Comparison of ENCODE assay signal across 8 mouse cellular contexts in genomic region chr4:136239622-136240021, GRCm38 (mm10). TPM values are rescaled to one million over a fixed set of nuclear protein-coding genes. Genes with fewer than 3 reads are reported as not detected.
DNase-seq lines count a peak whose midpoint lies in the region; ATAC-seq and TF ChIP-seq lines count a peak whose summit lies in the region.
"Had no signal": no experiment of that assay in that cellular context is flagged by ENCODE, and none has a peak within 500 bp of the region (broad histone marks: within the 10 kb centered on the region; RNA-seq: fewer than 3 reads in every experiment).

No protein-coding gene starts in this region.

- no peak overlapping the region for H3K27ac ChIP-seq in spleen, adult 2 months (ENCODE audit: insufficient read depth, low read length)
- H3K27ac ChIP-seq: midbrain, embryonic 12.5 days had no signal

- peaks cover 25% of the 10 kb centered on the region for H3K4me1 ChIP-seq in megakaryocyte, embryonic 14.5 days
- no peaks in the 10 kb centered on the region; the same call in 1 of the 2 replicates for H3K4me1 ChIP-seq in spleen, adult 2 months (ENCODE audit: control insufficient read depth, insufficient read depth, insufficient read length)

- TF ChIP-seq CTCF in spleen, adult 2 months (IDR thresholded peaks at IDR 0.05; ENCODE audit: extremely low read depth, insufficient read depth, insufficient read length, insufficient replicate concordance): peak; percentile 66; the same call in 1 of the 2 replicates

- H3K9me3 ChIP-seq in megakaryocyte, embryonic 14.5 days: peaks cover 10% of the 10 kb centered on the region

- no peaks in the 10 kb centered on the region for H3K36me3 ChIP-seq in megakaryocyte, embryonic 14.5 days (replicated peaks; ENCODE audit: low read length)
- H3K36me3 ChIP-seq in spleen, adult 2 months (ENCODE audit: control insufficient read depth, insufficient read depth, low read length): no peaks in the 10 kb centered on the region
- H3K36me3 ChIP-seq: midbrain, embryonic 12.5 days had no signal

- WGBS in spleen, adult 2 months: 7% methylated on average over 8 of the region's 8 CpGs

- H3K27me3 ChIP-seq in megakaryocyte, embryonic 14.5 days (replicated peaks): peaks cover 90% of the 10 kb centered on the region
- H3K27me3 ChIP-seq in spleen, adult 2 months (ENCODE audit: control insufficient read depth, insufficient read depth, low read length): peaks cover 7% of the 10 kb centered on the region; the same call in 1 of the 2 replicates

- no peak for TF ChIP-seq POLR2A in spleen, adult 2 months (IDR thresholded peaks at IDR 0.05; ENCODE audit: low read depth, low read length)

- peak; percentile 55; the same call in 1 of the 2 replicates for ATAC-seq in erythroid progenitor cell, adult 5-6 weeks (replicated peaks; ENCODE audit: low FRiP score, poor library complexity, severe bottlenecking)

- DNase-seq in MEL-GATA-1-ER (ENCODE audit: extremely low read depth, low read depth): peak; percentile 71
- peak; percentile 53 to 73 for DNase-seq in adrenal gland, postnatal 4 days (ENCODE audit: low spot score in 2 of 2)
- DNase-seq in heart, postnatal 4 days: peak; percentile 91
- DNase-seq in left cerebral cortex, adult 18-20 months (ENCODE audit: low spot score in 2 of 2): peak; percentile 83 to 84
- DNase-seq in spleen, adult 2 months (ENCODE audit: low read depth in 1 of 2, low spot score in 2 of 2): peak; percentile 45 to 80

- peak overlapping the region; percentile 14 for H3K4me3 ChIP-seq in megakaryocyte, embryonic 14.5 days (replicated peaks)
- no peak overlapping the region for H3K4me3 ChIP-seq in spleen, adult 2 months (ENCODE audit: extremely low read depth, insufficient read depth, insufficient read length)
- H3K4me3 ChIP-seq: midbrain, embryonic 12.5 days had no signal

RNA-seq across cellular contexts. Expression of gene Tcea3, which starts 7.9 kb away (rescaled TPM):
- total RNA-seq in adrenal gland, postnatal 4 days (2021): 10 to 100 TPM; 10.6 to 13.1 TPM
- total RNA-seq in erythroid progenitor cell, adult 5-6 weeks (2015; ENCODE audit: low replicate concordance): 1.3 and 2.5 TPM in 2 replicates
- not detected in 2 replicates for total RNA-seq in erythroid progenitor cell, adult 5-6 weeks (2017; ENCODE audit: low replicate concordance)
- 10 to 100 TPM; 55.2 to 56.7 TPM for total RNA-seq in heart, postnatal 4 days (2021)
- total RNA-seq in left cerebral cortex, adult 18-20 months (2021): under 1 TPM; 0.49 to 0.77 TPM
- polyA plus RNA-seq in megakaryocyte, embryonic 14.5 days (2012; ENCODE audit: insufficient read depth, low replicate concordance): not detected in 2 replicates
- 0.88 and 1.4 TPM in 2 replicates for polyA plus RNA-seq in spleen, adult 2 months (2012; rRNA removed)

RNA-seq across cellular contexts. Expression of gene Asap3, which starts 33.5 kb away (rescaled TPM):
- 1 to 10 TPM; 6.0 to 6.1 TPM for total RNA-seq in adrenal gland, postnatal 4 days (2021)
- total RNA-seq in erythroid progenitor cell, adult 5-6 weeks (2015; ENCODE audit: low replicate concordance): not detected in 2 replicates
- total RNA-seq in erythroid progenitor cell, adult 5-6 weeks (2017; ENCODE audit: low replicate concordance): 0.53 and 0.90 TPM in 2 replicates
- total RNA-seq in heart, postnatal 4 days (2021): 1 to 10 TPM; 3.3 to 3.7 TPM
- total RNA-seq in left cerebral cortex, adult 18-20 months (2021): 1 to 10 TPM; 2.6 to 3.0 TPM
- polyA plus RNA-seq in megakaryocyte, embryonic 14.5 days (2012; ENCODE audit: insufficient read depth, low replicate concordance): not detected in 2 replicates
- 1.9 and 2.5 TPM in 2 replicates for polyA plus RNA-seq in spleen, adult 2 months (2012; rRNA removed)

RNA-seq across cellular contexts. Expression of gene Zfp46, which starts 44.9 kb away (rescaled TPM):
- total RNA-seq in adrenal gland, postnatal 4 days (2021): 10 to 100 TPM; 39.2 to 41.8 TPM
- 1.7 and 2.9 TPM in 2 replicates for total RNA-seq in erythroid progenitor cell, adult 5-6 weeks (2015; ENCODE audit: low replicate concordance)
- 1.4 and 10.8 TPM in 2 replicates for total RNA-seq in erythroid progenitor cell, adult 5-6 weeks (2017; ENCODE audit: low replicate concordance)
- 10 to 100 TPM; 47.0 to 50.1 TPM for total RNA-seq in heart, postnatal 4 days (2021)
- 10 to 100 TPM; 41.5 to 43.6 TPM for total RNA-seq in left cerebral cortex, adult 18-20 months (2021)
- polyA plus RNA-seq in megakaryocyte, embryonic 14.5 days (2012; ENCODE audit: insufficient read depth, low replicate concordance): 1.9 and 3.7 TPM in 2 replicates
- 8.4 and 12.7 TPM in 2 replicates for polyA plus RNA-seq in spleen, adult 2 months (2012; rRNA removed)
